Mouse (Mus musculus): ENCODE results near the gene Smpd2.

Smpd2 gene

GRCm38 (mm10) chr10:41490518-41490873 is 327 bp upstream of the Smpd2 start:
- no peak for ATAC-seq (ENCODE audit: insufficient number of reproducible peaks, low FRiP score, low TSS enrichment)

- no peak for ATAC-seq (ENCODE audit: insufficient number of reproducible peaks, low FRiP score, low TSS enrichment)
These were observed 875 bp downstream of the Smpd2 start for GRCm38 (mm10) chr10:41489294-41489693.

GRCm38 (mm10) chr10:41488877-41489276 is 1.3 kb downstream of the Smpd2 start:
- no peak for ATAC-seq (ENCODE audit: insufficient number of reproducible peaks, low FRiP score, low TSS enrichment)

- ATAC-seq (ENCODE audit: insufficient number of reproducible peaks, low FRiP score, low TSS enrichment): no peak
These were observed 3.5 kb downstream of the Smpd2 start for GRCm38 (mm10) chr10:41486506-41487170.

- ATAC-seq (ENCODE audit: insufficient number of reproducible peaks, low FRiP score, low TSS enrichment): no peak
These were observed 4.4 kb downstream of the Smpd2 start for GRCm38 (mm10) chr10:41485778-41486177.

GRCm38 (mm10) chr10:41482446-41482845 is 7.7 kb downstream of the Smpd2 start:
- ATAC-seq (ENCODE audit: insufficient number of reproducible peaks, low FRiP score, low TSS enrichment): peak; percentile 65

- no peak for ATAC-seq (ENCODE audit: insufficient number of reproducible peaks, low FRiP score, low TSS enrichment)
These were observed 9.0 kb downstream of the Smpd2 start for GRCm38 (mm10) chr10:41480938-41481880.

- no peak for ATAC-seq (ENCODE audit: insufficient number of reproducible peaks, low FRiP score, low TSS enrichment)
These were observed 10.2 kb downstream of the Smpd2 start for GRCm38 (mm10) chr10:41479961-41480360.

GRCm38 (mm10) chr10:41477278-41478181 is 12.6 kb downstream of the Smpd2 start:
- ATAC-seq (ENCODE audit: insufficient number of reproducible peaks, low FRiP score, low TSS enrichment): no peak

GRCm38 (mm10) chr10:41477018-41477277 is 13.2 kb downstream of the Smpd2 start:
- ATAC-seq (ENCODE audit: insufficient number of reproducible peaks, low FRiP score, low TSS enrichment): no peak

GRCm38 (mm10) chr10:41476171-41477017 is 13.8 kb downstream of the Smpd2 start, which contains the start of gene Mical1:
Mical1 (plus strand) TSS chr10:41476314.
- ATAC-seq (ENCODE audit: insufficient number of reproducible peaks, low FRiP score, low TSS enrichment): peak; percentile 28; the same call in 1 of the 2 replicates

- no peak for ATAC-seq (ENCODE audit: insufficient number of reproducible peaks, low FRiP score, low TSS enrichment)
These were observed 15.2 kb downstream of the Smpd2 start for GRCm38 (mm10) chr10:41474981-41475391.

GRCm38 (mm10) chr10:41473782-41474468 is 16.2 kb downstream of the Smpd2 start:
- ATAC-seq (ENCODE audit: insufficient number of reproducible peaks, low FRiP score, low TSS enrichment): no peak

- ATAC-seq (ENCODE audit: insufficient number of reproducible peaks, low FRiP score, low TSS enrichment): no peak
These were observed 17.1 kb downstream of the Smpd2 start for GRCm38 (mm10) chr10:41472962-41473481.

- ATAC-seq (ENCODE audit: insufficient number of reproducible peaks, low FRiP score, low TSS enrichment): no peak
These were observed 17.6 kb downstream of the Smpd2 start for GRCm38 (mm10) chr10:41472534-41472933.

- ATAC-seq (ENCODE audit: insufficient number of reproducible peaks, low FRiP score, low TSS enrichment): no peak
These were observed 19.5 kb downstream of the Smpd2 start for GRCm38 (mm10) chr10:41470693-41471092.

- ATAC-seq (ENCODE audit: insufficient number of reproducible peaks, low FRiP score, low TSS enrichment): no peak
These were observed 22.8 kb downstream of the Smpd2 start for GRCm38 (mm10) chr10:41467325-41467724.

- no peak for ATAC-seq (ENCODE audit: insufficient number of reproducible peaks, low FRiP score, low TSS enrichment)
These were observed 25.7 kb downstream of the Smpd2 start for GRCm38 (mm10) chr10:41464401-41464955.

All from cerebellum, adult (tissue).